8 mouse cellular contexts compared by ENCODE assay signal in genomic region chr5:76656212-76656611, GRCm38 (mm10). TPM values are rescaled to one million over a fixed set of nuclear protein-coding genes. Genes with fewer than 3 reads are reported as not detected.
A peak's percentile ranks its signal among the peaks of the same experiment; 100 is the strongest.
DNase-seq lines count a peak whose midpoint lies in the region; ATAC-seq lines count a peak whose summit lies in the region.

Gene C530008M17Rik (plus strand): TSS chr5:76656512.

- H3K4me3 ChIP-seq in embryonic facial prominence, embryonic 12.5 days = peak within 1 kb of the TSS; percentile 69
- peak within 1 kb of the TSS; percentile 84 for H3K4me3 ChIP-seq in hindbrain, embryonic 16.5 days (ENCODE audit: low read length)

- 0 out of 2 replicates have a peak within 1 kb of the TSS, but pooled peaks have one; percentile 83 for H3K27ac ChIP-seq in embryonic facial prominence, embryonic 12.5 days
- peak within 1 kb of the TSS; percentile 86 for H3K27ac ChIP-seq in hindbrain, embryonic 16.5 days (ENCODE audit: low read depth, low read length)

- H3K4me2 ChIP-seq in embryonic facial prominence, embryonic 12.5 days (replicated peaks) = peak within 1 kb of the TSS; percentile 80
- H3K4me2 ChIP-seq in hindbrain, embryonic 16.5 days (ENCODE audit: low read length) = peak within 1 kb of the TSS; percentile 67

- no peaks in the 10 kb centered on the region for H3K27me3 ChIP-seq in embryonic facial prominence, embryonic 12.5 days
- no peaks in the 10 kb centered on the region for H3K27me3 ChIP-seq in hindbrain, embryonic 16.5 days (replicated peaks; ENCODE audit: control insufficient read depth, insufficient read depth, low read length)

- peak within 1 kb of the TSS; percentile 85 for H3K9ac ChIP-seq in embryonic facial prominence, embryonic 12.5 days
- H3K9ac ChIP-seq in hindbrain, embryonic 16.5 days (ENCODE audit: low read depth, low read length) = peak within 1 kb of the TSS; percentile 74

- H3K9me3 ChIP-seq in embryonic facial prominence, embryonic 12.5 days = no peaks in the 10 kb centered on the region
- no peaks in the 10 kb centered on the region for H3K9me3 ChIP-seq in hindbrain, embryonic 16.5 days (ENCODE audit: control insufficient read depth, low read length)

- 0 out of 2 replicates have a peak, but pooled peaks cover 2% of the 10 kb centered on the region for H3K4me1 ChIP-seq in embryonic facial prominence, embryonic 12.5 days
- peaks cover 11% of the 10 kb centered on the region for H3K4me1 ChIP-seq in hindbrain, embryonic 16.5 days (ENCODE audit: control insufficient read depth, insufficient read depth, low read depth, low read length)

- WGBS in embryonic facial prominence, embryonic 12.5 days = 92% methylated on average over 2 of the region's 2 CpGs
- 78% methylated on average over 2 of the region's 2 CpGs for WGBS in hindbrain, embryonic 16.5 days

- no peak for ATAC-seq in embryonic facial prominence, embryonic 12.5 days (ENCODE audit: insufficient number of reproducible peaks, insufficient read depth, low FRiP score, low TSS enrichment)
- ATAC-seq in hindbrain, embryonic 16.5 days = no peak
- ATAC-seq in megakaryocyte-erythroid progenitor cell, adult 5-6 weeks (replicated peaks; ENCODE audit: low FRiP score, low TSS enrichment, poor library complexity, severe bottlenecking) = no peak

- DNase-seq in left cerebral cortex, adult 18-20 months (ENCODE audit: low spot score in 2 of 2) = no peak
- no peak for DNase-seq in left cerebral cortex, adult 9 months (ENCODE audit: low spot score in 2 of 2)
- DNase-seq in retina, embryonic 14.5 days (ENCODE audit: low spot score) = no peak
- no peak for DNase-seq in right cerebral cortex, postnatal 25 days
- no peak for DNase-seq in ovary, postnatal 14 days (ENCODE audit: low spot score)

- H3K36me3 ChIP-seq in embryonic facial prominence, embryonic 12.5 days = no peaks in the 10 kb centered on the region
- H3K36me3 ChIP-seq in hindbrain, embryonic 16.5 days (ENCODE audit: control insufficient read depth, insufficient read depth, low read length) = no peaks in the 10 kb centered on the region

RNA-seq across cellular contexts. Expression of gene C530008M17Rik, which starts in this region (rescaled TPM):
- total RNA-seq in left cerebral cortex, adult 18-20 months (2021) = 10 to 100 TPM; 49.9 to 57.4 TPM
- 28.0 and 32.0 TPM in 2 replicates for polyA plus RNA-seq in embryonic facial prominence, embryonic 12.5 days (2016; fragmentation: Nextera tagmentation; extraction: Ambion mirVana)
- polyA plus RNA-seq in hindbrain, embryonic 16.5 days (2015; fragmentation: Nextera tagmentation; extraction: Ambion mirVana) = 51.0 and 53.4 TPM in 2 replicates
- 32.4 and 38.6 TPM in 2 replicates for total RNA-seq in megakaryocyte-erythroid progenitor cell, adult 5-6 weeks (2014; fragmentation: Nextera tagmentation)
- total RNA-seq in megakaryocyte-erythroid progenitor cell, adult 5-6 weeks (2017) = 11.9 and 19.5 TPM in 2 replicates
